Mouse (Mus musculus): ENCODE measurements around the gene Agk.
A peak's percentile ranks its signal among the peaks of the same experiment; 100 is the strongest.

The Agk gene

DNA sequence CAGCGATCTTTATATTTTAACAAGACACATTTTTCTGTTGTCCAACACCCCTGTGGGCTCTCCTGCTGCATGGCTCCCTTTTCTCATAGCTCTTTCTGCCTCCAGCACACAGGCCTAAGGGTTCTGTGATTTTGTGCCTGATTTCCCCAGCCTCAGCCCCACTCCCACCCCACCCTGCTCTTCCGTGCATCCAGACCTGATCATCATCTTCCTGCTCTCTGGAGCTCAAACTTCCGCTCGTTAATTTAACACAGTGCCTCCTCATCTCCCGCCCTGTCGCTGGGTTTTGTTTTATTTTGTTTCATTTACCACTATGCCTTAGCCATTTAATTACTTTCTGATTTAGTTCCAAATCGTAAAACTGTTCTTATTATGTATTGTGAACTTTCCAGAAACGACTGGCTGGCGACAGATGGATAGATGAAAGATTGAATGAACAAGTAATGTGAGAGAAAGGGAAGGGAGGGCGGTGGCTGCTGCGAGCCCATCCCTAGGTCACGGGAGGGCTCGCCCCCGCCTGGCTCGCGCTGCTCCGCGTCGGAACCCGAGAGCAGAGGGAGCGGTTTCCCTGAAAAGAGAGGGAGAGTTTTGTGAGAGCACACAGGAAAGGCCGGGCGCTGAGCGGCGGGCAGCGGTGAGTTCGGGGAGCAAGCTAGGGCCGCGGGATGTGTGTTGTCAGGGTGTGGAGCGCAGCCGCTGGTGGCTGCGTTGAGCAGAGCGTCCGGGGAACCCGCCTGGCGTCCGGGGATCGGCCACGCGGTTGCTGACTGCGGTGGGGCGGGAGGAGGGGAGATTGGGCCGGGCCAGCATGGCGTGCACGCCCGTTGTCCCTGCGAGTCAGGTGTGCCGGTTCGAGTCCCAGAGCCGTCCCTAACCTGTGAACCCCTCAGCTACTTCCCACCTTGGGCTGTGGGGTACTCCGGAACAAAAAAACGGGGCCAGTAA lies at the start of gene Agk:
Gene Agk (plus strand): TSS at position 276 of the 945 bp plus-strand sequence.
- DNase-seq (ENCODE audit: low read depth, low spot score) = peak; percentile 93

DNA sequence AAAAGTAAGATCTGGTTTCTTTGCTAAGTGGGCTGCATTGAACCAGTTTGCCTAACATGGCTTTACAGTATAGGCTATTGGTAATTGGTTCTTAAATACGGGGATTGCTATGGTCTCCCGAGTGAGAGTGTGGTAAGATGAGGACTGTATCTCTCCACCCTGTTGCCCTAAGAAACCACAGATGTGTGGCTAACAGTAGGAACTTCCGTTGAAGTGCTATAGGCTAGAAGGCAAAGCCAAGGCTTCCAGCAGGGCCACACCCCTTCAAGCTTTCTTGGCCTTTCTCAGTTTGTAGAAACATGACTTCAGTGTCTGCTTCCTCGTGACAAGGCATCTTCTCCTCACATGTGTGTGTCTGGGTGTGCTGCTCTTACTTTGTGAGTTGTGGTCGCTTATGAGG lies 24.3 kb upstream of the Agk start:
- DNase-seq (ENCODE audit: low read depth, low spot score) = no peak

DNA sequence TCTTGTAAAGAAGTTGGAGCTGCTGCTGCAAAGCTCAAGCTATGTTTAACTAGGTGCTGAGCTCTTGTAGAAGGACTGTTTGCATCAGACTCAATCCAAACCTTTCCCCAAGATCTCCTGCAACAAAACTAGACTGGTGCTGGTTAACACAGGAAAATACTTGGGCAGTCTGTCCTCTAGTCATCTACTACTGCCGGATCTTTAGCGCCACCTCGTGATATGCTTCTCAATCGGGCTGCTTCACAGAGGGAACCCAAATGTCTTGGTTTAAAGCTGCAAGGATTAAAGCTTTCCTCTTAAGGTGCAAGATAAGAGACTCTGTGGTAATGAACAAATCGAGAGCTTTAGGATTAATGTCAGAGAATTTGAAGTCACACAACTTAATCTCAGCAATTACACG lies 21.6 kb upstream of the Agk start:
- DNase-seq (ENCODE audit: low read depth, low spot score) = peak; percentile 51

DNA sequence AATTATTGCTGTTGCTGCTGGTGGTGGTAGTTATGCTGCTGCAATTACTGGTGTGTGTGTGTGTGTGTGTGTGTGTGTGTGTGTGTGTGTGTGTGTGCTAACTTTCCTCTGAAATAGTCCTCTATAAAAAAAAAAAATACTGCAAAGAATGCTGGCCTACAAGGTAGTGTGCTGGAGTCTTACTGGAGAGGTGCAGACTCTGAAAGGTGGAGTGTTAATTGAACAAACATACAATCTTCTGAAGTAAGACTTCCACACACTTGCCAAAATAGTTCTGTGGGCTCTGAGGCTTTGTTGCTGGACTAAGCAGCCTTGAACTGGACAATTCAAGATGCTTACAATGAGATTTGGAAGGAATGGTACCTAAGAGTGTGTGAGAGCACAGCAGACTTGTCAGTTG lies 20.0 kb upstream of the Agk start:
- DNase-seq (ENCODE audit: low read depth, low spot score) = no peak

DNA sequence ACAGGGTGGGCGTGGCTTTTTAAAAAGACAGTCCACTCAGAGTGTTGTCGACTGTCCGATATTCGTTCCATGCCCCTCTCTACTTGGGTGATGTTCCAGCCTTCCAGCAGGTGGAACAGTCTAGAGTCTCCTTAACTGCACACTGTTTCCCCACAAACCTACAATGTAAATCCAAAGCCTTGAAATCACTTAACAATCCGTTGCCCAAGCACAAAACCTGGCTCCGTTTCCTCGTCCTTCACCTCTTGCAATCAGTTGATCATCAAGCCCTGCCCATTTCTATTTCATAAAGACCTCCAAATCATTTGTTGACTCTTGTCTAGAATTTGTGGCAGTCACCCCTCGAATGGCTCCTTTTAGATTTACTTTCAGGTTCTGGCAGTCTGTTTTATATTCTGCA lies 1.4 kb downstream of the Agk start:
- DNase-seq (ENCODE audit: low read depth, low spot score) = no peak

DNA sequence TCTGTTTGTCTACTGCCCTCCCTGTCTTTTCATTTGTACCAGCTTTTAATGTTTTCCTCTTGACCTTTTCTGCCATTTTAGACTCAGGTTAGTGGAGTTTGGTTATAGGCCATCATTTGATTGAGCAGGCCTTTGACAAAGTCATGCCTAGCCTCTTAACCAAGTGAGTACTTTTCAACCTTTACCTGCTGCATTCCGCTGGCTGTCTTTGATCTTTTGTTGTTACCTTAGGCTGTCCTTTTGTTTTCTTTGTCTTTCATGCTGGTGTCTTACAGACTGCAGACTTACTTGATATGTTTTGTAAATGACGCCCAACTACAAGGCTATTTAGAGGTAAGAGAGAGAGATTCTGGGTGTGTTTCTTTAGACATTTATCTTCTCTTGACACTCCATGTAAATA lies 8.5 kb downstream of the Agk start:
- peak; percentile 92 for DNase-seq (ENCODE audit: low read depth, low spot score)

DNA sequence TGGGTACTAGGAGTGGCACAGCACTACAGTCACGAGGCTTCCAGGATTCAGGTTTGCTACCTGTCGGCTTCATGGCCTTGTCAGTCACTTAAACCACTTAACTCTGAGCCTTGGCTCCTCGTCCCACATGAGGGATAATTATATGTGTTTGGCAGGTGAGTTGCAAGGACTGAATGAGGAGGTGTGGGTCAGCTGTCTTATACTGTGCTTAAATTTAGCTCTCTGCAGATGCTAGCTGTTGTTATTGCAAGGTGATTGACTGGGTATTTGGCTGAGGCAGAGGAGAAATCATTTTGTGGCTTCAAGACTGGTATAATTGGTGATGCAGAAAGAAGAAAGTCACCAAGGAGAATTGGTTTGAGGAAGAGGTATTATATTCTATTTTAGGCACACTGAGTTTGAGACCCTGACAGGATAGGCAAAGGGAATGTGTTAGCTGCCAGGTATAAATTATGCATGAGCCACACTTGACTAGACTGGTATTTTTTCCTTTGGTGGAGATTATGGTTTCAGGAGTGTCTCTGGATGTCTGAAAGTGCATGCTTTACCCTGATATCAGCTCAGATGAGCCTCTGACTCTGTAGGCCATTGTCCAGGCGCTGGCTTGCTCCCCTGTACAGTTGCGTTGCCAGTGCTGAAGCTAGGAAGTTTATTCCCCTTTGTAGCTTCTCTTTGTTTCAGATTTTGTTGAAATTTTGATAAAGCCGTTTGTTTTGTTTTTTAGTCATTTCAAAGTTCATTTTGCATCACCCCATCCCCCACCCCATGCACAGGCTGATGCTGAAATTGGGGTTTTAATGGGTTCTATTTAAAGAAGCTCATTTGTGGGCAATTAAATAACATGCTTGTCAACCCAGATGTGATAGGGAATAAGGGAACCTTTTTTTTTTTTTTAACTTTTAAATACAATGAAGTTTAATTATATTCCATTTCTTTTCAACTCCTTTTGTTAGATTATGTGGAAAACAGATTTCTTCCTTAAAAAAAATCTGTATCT lies 12.1 kb downstream of the Agk start:
- DNase-seq (ENCODE audit: low read depth, low spot score) = no peak

DNA sequence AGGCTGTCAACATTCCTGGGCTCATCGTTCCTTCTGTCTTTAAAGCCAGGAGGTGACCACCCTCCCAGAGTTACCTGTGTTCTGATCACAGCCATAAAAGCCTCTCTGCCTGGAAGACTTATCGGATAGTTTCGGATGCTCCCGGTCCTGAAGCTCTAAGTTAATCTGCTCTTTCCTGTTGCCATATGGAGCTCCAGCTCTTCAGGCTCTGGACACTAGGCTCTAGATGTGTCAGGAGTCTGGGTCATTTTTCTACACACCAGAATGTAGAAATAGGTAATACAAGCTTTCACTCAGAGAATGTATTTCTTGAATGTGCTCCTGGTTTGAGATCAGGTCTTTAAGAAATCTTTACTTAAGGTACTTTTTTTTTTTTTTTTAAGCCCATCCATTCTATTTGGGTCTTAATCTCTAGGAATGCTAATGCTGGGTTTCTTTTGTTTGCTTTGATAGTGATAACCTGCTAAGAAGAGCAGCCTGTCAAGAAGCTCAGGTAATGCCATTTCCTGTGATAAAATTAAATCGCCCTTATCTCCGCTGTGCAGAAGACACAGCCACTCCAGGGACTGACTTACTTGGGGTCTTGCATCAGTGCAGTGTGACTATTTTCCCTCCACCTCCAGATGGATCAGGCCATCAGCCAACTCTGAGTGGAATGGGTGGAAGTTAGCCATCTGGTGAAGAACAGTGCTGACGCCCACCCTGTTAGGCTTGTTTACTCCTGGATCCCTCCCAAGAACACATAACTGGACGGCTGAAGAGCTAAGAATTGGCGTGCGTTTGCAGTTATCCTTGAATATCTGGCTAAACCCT lies 22.2 kb downstream of the Agk start:
- DNase-seq (ENCODE audit: low read depth, low spot score) = no peak

DNA sequence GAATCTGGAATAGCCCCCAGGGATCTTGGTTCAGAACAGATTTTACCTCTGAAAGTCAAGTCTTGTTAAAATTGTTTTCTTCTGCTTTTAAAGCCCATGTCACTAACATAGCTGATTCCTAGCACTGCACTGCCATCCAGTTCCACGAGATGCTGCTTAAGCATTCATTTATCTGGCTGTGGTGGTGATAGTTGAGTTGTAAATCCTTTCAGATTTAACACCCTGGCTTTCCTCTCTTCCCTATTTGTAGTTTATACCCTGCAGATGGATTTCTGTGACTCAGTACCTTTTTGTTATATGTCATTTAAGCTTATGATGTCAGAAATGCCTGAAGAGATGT lies 22.8 kb downstream of the Agk start:
- no peak for DNase-seq (ENCODE audit: low read depth, low spot score)

DNA sequence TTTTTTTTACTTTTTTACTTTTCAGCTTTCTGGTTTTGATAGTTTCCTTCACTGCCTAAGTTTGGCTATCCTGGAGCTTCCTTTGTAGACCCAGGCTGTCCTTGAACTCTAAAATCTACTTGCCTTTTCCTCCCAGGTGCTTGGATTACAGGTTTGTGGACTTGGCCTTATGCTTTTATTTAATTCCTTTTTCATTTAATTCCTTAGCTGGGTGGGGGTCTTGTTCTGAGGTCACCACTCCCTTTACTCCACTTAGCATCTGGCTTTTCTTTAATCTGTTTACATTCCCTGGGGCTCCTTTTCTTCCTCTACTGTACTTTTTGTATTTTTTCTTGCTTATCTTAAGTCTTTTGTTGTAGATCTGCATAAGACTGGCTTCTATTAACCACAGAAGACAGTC lies 25.1 kb downstream of the Agk start:
- DNase-seq (ENCODE audit: low read depth, low spot score) = peak; percentile 42

DNA sequence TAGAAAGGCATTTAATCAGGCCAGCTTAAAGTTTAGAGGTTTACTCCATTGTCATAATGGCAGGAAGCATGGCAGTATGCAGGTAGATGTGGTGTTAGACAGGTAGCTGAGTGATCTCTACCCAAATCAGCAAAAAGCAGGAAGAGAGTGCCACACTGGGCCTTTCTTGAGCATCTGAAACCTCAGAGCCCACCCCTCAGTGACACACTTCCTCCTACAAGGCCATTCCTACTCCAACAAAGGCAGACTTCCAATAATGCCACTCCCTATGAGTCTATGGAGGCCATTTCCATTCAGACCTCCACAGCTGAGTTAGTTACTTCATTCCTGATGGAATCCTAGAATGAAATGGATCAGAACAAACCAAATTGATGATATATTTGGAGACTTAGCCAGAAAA lies 25.9 kb downstream of the Agk start:
- DNase-seq (ENCODE audit: low read depth, low spot score) = peak; percentile 42

DNA sequence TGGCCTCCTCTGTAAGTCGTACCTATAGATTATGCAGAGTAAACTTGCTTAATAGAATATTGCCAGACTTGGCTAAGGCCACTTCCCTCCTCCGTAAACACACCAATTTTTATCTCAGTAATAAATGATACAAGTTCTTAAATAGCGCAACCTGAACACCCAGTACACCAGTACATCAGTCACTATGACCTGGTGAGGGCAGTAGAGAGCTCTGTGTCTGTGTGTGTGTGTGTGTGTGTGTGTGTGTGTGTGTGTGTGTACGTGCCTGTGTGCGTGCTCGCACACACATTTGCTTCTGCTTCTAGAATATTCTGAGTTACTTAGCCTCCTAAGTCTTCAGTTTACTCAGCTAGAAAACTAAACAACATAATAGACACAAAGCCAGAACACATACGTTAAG lies 28.4 kb downstream of the Agk start:
- peak; percentile 53 for DNase-seq (ENCODE audit: low read depth, low spot score)

DNA sequence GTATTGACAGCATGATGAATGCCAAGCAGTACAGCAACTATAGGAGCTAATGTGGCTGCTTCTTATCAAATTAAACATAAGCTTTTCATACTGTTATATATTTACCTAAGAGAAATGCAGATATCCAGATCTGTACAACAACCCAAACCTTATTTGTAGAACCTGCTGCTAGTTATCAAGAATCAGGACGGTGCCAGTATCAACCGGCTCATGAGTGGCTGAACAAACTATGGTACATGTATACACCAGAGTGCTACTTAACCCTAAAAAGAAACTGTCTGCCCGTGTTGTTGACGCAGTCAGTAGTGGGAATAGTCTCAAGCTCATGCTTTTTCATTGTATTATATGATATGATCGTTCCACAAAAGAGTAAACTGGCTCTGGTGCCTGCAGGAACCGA lies 46.1 kb downstream of the Agk start:
- DNase-seq (ENCODE audit: low read depth, low spot score) = no peak

DNA sequence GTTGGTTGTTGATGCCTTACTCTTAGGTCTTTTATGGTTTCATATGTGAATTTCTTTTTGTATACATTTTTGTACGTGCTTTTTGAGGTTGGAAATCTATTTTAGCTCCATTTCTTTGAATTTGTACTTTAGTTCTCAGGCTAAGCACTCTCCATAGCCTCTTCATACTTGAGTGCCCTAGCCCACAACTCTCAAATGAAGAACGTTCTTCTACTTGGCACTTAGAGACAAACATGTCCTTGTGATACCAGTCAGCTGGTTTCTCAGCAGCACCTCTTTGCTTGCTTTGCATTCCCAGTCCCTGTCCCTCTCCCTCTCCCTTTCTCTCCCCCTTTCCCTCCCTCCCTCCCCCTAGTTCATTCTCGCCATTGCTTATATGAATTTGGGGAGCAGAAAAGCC lies 55.2 kb downstream of the Agk start:
- DNase-seq (ENCODE audit: low read depth, low spot score) = no peak

DNA sequence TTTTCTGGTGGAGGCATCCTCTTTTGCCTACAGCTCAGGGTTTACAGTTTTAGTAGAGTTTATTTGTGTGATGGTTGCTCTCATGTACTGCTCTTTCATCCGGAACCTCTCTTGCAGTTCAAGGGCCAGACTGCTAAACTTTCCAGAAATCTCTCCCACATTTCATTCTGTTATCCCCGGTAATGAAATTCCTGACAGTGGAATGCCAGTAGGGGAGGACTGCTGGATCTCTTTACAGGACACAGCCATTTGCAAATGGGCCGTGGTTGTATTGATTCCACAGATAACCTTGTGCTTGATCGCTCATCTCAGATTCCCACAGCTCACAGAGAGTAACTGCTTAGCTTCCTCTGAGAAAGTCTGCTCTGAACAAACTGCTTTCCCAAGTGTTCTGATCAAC lies 56.9 kb downstream of the Agk start:
- no peak for DNase-seq (ENCODE audit: low read depth, low spot score)

DNA sequence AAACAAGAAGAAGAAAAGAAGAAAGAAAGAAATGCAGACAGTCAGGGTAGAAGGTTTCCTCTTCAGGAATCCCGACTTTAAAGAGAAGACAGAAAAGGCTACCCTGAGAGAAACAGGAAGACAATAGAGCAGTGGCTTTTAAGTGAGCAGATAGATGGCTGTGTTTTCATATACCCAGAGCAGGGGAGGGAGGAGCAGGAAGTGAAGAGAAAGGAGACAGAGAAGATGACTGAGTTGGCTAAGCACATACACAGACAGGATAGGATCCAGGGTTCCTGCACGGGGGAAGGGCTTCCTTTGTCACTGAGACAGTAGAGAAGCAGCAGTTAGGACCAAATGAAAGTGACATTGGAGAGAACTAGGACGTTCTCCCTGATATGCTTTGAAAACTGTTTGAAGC lies 60.7 kb downstream of the Agk start:
- no peak for DNase-seq (ENCODE audit: low read depth, low spot score)

DNA sequence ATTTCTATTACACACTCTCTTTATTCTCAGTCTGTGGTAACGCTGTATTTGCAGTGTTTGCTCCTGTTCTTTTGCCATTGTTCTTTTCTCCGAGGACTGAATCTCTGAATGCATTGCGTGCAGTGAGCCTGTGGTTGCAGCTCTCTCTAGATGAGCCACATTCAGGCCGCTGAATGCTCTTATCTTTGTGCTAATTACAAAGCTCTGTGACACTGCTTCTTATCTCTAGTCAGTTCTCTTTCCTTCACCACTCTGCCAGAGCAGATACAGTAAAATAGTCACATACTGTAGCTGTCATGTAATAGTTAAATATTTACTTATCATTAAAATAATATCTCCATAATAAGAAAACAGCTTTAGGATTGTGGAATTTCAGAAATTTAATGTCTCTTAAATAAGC lies 63.7 kb downstream of the Agk start:
- DNase-seq (ENCODE audit: low read depth, low spot score) = no peak

DNA sequence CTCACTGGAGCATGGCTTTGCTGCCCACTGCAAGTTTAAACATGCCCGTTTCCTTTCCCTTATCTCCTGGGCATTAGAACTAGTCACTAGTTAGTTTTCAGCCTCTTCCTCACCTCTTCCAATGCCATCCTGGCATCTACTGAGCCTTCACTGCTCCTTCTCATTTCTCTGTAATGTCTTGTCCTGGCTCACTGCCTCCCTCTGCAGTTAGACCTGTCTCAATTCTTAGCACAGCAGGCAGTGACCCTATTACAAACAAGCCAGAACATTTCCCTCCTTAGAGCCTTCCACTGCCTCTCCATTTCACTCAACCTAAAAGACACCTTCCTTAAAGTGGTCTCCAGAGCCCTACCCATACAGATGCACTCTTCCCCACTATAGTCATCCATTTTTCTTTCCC lies 66.0 kb downstream of the Agk start:
- DNase-seq (ENCODE audit: low read depth, low spot score) = no peak

DNA sequence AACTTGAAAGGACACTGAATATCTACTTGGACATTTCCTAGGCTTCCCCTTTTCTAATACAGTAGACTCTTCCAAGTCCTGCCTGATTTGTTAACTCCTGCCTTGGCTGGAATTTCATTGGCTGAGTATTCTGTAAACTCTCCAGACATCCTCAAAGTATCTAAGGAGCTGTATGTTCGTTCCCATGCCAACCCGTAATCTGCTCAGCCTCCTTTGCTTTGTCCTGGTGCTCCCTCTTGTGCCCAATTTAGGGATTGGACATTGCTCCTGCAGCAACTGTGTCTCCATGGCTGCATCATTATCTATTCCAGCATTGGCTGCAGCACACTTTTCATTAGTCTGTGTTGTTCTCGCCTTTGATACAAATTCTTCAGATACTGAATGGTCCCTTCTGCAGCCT lies 68.2 kb downstream of the Agk start:
- DNase-seq (ENCODE audit: low read depth, low spot score) = peak; percentile 79

DNA sequence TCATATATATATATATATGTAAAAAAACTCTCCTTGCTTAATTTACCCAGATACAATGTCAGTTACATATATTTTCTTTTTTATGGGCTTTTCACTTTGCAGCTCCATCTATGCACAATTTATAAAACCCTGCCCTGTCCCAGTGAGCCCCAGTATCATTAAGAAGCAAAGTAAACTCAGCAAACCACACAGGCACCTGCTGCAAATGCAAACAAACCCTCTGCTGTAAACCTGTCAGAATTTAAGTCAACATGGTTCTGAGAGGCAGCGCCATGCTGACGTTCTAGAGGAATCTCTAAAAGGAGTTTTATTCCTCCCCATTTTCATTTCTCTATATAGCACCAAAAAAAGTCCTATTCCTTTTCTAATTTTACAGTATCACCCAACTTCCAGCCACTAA lies 77.1 kb downstream of the Agk start:
- DNase-seq (ENCODE audit: low read depth, low spot score) = no peak

DNA sequence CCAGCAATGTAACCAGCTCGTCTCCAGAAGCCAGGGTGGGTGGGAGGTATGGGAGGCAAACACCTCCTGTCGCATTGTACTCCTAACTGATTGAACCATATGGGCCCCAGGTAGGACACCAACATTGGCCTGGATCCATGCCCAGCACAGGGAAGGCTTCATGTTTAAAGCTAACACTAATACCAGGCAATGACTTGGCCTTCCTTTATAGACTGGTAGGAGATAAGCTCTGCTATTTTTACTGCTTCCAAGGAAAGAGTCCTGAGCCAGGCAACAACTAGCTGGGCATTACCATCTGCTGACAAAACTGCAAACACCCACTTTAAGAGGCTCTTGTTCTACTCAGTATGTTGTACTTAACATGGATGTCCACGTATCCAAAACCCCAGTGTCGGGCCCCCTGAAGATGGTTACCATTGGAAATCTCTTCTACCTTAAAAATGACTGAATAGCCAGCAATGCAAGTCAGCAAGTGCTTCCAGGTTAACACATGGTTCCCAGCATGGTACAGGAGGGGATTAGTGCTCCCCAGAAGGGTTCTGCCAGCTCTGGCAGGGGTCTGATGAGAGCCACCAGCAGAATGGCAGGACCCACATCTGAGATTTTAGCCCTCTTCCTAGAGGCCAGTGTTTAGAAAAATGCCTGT lies 78.8 kb downstream of the Agk start:
- no peak for DNase-seq (ENCODE audit: low read depth, low spot score)

Data from ZHBTc4 (cell line).